Mouse (Mus musculus) liver, embryonic 14.5 days (tissue): Measurements from ENCODE around the gene Anxa6.

Experiments used
- CTCF ChIP-seq: IDR thresholded peaks from 2 replicates; pipeline ENCODE4 v1.5.1; 2016; ENCODE audit warnings: antibody characterized with exemption, low read depth, control low read depth
- EP300 ChIP-seq: IDR thresholded peaks from 2 replicates; pipeline ENCODE4 v1.6.1; 2016; ENCODE audit warnings: antibody characterized with exemption, low read depth

DNA sequence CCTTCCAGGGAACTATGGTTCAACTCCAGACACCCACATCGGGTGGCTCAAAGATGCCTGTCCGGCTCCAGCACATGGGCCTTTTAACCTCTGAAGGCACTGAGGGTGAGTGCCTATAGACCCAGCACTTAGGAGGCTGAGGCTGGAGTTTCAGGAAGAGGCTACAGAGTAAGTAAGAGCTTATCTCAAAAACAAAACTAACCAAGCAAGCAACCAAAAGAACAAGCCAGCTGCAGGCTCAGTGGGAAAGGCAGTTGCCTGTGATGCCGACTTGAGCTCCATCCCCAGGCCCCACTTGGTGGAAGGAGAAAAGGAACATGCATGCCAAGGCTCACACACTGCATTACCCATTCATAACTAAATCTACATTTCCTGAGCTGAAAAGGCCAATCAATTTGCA is 45.3 kb upstream of the Anxa6 start:
- TF ChIP-seq CTCF = no peak
- TF ChIP-seq EP300 = no peak
